Mouse (Mus musculus) spleen, adult 12 weeks (tissue): ENCODE measurements around the gene Fam168a.

Source experiments
- DNase-seq: peaks from one replicate; pipeline ENCODE4 v3.0.0; 2022; ENCODE audit warnings: low spot score

Gene Fam168a

GRCm38 (mm10) chr7:100706143-100706841 is at the start of gene Fam168a:
Gene Fam168a, plus strand, starts transcription at chr7:100706635.
- peak; percentile 75 for DNase-seq

DNA sequence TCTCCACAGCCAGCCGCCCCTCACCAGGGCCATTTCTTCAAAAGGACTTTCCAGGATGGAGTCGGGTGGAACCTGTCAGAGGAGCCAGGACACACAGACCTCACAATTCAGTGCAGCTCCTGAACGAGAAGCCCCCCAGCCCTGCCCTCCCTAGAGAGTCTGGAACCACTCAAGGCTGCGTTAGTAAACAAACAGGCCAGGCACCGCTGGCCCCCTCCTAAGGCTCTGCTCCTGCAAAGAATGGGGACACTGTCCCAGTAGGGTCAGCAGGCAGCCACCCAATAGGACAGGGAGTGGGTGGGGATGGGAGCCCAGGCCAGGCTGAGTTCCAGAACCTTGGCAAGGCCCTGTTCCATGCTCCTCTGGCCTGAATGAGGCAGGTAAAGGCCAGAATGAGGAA is 49.7 kb upstream of the Fam168a start:
- DNase-seq, result no peak

DNA sequence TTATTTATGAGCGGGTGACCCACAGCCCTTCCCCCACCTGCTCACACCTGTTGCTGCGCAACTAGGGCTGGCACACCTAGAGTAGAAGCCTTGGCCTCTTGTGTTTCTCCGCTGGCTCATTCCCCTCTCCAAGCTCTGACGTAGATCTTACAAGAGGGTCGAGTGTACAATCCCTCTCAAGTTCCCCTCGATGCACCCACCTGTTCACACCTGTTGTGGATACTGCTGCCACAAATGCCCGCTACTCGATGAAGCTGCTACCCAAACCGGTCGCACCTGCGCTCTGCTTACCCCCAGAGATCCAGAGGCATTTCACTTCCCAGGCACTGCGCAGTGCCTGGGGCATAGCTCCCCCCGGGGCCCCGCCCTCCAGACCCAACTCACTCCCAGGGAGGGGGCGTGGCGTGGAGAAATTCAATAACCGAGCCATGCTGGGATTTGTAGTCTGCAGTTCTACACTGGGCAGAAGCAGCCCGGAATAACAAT is 48.3 kb upstream of the Fam168a start:
- no peak for DNase-seq

- no peak for DNase-seq
Observed at GRCm38 (mm10) chr7:100661264-100661663, 45.2 kb upstream of the Fam168a start.

- no peak for DNase-seq
Observed at GRCm38 (mm10) chr7:100662231-100662630, 44.2 kb upstream of the Fam168a start, which contains the start of gene Plekhb1. Gene Plekhb1, minus strand, starts transcription at chr7:100662414.

DNA sequence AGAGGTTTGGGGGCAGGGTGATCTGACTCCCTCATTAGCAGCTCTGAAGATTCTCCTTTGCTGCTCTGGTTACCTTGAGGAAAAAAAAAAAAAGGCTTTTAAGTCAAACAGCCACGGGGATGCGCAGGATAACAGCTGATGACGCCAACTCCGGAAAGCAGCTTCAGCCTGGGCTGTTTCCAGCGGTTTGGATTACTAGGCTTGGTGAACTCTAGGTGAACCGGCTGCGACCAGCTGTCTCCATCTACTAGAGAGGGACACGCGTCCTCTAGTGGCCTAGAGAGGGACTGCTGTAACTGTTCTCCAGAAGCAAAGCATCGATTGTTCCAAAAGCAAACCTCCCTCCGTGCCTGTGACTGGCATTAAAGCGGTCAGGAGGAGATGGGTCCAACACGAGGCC is 43.2 kb upstream of the Fam168a start:
- peak; percentile 67 for DNase-seq

DNA sequence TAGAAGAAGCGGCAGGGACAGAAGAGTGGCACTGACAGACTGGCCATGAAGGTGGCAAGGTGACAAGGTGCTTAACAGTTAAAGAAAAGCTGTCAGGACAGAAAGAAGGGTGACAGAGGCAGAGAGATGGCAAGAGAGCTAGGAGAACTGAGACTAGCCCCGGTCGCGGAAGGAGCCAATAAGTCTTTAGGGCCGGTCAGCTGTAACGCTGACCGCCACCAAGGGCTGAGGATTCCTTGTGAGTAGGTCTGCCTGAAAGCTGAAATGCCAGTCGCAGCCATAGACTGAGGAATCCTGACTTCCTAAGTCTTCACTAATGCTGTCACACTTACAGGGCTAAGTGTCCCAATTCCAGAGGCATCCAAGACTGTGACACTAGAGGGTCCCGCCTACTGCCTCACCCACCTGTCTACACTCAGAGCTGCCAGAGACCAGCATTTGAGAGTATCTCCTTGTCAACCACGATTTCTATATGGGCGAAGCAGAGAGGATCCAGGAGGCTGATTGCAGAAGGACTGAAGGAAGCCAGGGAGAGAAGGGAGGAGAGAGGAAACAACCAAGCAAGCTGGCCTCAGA is 42.6 kb upstream of the Fam168a start:
- no peak for DNase-seq

DNA sequence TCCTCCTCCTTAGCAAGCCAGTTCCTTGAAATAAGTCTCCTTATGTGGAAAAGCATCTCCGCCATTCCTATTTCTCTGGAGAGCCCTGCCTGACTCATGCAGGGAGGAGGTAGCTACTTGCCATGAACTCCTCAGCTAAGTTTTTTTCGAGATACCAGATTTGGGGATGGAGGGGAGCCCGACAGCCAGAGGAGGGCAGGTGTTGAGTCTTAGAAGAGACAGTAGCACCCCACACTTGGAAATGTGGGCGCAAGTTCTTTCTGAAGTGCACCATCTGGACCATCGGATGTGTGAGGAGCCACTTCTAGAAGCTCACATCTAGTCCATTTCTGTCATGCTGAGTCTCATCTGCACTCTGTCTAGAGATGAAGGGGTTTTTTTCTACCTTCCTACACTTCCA is 35.8 kb upstream of the Fam168a start:
- DNase-seq, result no peak

DNA sequence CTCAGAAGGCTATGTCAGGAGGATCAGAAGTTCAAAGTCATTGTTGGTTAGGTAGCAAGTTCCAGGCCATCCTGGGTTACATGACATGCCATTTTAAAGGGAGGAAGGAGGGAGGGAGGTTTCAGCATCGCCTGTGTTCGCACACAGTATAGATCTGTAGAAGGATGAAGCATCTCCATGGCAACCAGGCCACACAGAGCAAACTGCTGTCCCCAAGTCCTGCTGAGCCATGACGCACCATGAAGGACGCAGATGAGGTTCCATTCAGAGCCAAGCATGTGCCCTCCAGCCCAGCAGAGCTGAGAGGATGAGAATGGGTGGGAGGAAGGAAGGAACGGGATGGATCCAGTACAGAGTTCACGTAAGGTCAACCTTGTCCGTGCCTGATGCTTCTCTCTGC is 33.0 kb upstream of the Fam168a start:
- no peak for DNase-seq

GRCm38 (mm10) chr7:100674941-100675340 is 31.5 kb upstream of the Fam168a start:
- no peak for DNase-seq

DNA sequence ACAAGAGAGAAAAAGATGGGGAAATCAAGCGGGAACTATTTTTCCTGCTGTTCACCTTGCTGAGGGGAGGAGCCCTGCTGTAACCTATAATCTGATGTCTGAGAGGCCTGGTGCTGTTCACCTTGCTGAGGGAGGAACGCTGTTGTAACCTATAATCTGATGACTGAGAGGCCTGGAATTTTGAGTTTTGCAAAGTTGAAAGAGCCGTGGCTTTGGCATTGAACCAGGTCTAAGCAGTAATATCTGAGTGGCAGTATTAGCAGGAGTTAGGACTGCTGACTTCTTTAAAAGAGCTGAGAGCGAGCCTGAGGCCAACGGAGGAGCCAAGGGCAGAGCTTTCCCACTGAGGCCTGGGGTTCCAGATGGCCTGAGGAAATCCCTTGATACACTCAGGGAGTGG is 28.4 kb upstream of the Fam168a start:
- DNase-seq, result no peak

GRCm38 (mm10) chr7:100678948-100679880 is 27.2 kb upstream of the Fam168a start:
- no peak for DNase-seq

GRCm38 (mm10) chr7:100681132-100681531 is 25.3 kb upstream of the Fam168a start:
- DNase-seq, result no peak

GRCm38 (mm10) chr7:100683241-100683640 is 23.2 kb upstream of the Fam168a start:
- DNase-seq, result no peak

DNA sequence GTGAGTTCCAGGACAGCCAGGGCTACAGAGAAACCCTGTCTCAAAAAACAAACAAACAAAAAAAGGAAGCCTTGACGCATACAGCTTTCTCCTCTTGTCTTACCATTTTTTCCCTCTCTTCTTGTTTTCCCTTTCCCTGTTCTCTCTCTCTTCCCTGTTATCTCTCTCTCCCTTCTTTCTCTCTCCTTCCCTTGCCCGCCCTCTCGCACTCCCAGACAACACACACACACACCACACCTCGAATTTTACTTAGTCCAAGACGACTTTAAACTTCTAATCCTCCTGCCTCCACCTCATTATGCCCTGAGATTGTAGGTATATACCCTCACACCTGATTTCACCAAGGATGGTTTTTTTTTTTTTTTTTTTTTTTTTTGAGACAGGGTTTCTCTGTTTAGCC is 22.4 kb upstream of the Fam168a start:
- DNase-seq, result no peak

DNA sequence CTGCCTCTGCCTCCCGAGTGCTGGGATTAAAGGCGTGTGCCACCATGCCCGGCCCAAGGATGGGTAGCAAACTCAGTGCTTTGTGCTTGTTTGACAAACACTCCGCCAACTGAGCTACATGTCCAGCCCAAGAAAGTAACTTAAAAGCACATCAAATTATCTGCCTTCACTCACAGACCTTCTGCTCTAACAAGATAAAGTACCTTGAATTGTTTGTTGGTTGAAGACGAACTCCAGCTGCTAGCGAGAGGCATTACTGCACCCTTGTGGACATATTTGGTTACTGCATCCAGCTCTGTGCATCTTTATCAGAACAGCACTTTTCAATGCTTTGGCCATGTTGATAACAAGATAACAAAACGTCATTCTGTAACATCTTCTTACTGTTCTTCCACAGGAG is 21.9 kb upstream of the Fam168a start:
- DNase-seq, result peak; percentile 49

DNA sequence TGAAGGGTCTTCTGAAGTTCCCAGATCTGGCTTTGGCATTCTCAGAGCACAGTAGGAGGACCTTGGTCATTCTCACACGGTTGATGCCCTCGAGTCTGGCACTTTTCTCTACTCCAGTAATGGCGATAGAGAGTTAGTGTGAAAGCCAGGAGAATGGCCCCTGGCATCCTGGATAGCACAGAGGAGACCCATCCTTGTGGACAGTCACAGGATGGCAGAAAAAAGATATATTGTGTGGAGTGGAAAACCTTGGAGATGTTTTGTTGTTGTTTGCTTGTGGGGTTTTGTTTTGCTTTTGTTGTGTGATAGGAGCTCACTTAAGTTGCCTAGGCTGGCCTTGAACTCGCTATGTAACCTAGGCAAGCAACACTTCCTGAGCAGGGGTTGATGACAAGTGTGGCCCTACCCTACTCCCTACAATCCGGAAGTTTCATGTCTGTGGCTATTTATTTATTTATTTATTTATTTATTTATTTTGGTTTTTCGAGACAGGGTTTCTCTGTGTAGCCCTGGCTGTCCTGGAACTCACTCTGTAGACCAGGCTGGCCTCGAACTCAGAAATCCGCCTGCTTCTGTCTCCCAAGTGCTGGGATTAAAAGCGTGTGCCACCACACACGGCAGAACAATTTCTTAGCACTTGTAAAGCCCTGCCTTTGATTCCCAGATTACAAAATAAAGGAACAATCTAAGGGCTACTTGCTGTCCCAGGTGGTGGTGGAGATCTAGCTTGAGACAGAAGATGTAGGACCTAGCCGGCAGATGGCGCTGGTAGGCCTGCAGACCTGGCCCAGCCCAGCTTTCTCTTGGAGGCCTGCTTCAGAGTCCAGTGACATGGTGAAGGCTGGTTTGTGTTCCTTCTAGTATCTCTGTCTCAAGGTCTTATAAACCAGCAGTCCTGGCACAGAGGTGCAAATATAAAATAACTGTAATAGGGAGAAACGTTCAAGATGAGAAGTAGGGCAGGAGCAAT is 21.1 kb upstream of the Fam168a start:
- peak; percentile 72 for DNase-seq

DNA sequence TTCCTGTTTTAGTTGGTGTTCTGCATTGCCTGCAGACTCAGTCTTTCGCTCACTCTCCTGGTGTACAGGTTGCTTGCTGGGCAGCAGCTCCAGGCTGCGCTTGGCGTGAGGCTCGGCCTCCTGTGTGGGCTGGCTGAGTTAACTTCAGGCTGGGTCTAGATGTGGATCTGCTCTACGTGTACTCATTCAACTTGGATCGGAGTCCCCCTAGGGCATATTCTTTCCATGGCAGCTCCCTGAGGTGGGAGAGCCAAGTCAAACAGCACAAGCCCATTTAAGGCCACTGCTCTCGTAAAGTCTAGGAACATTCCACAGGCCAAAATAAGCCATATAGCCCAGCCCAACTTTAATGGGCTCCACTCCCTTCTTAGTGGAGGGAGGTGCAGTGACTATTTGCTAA is 18.0 kb upstream of the Fam168a start:
- no peak for DNase-seq

- DNase-seq, result no peak
Observed at GRCm38 (mm10) chr7:100693199-100693598, 13.2 kb upstream of the Fam168a start.

DNA sequence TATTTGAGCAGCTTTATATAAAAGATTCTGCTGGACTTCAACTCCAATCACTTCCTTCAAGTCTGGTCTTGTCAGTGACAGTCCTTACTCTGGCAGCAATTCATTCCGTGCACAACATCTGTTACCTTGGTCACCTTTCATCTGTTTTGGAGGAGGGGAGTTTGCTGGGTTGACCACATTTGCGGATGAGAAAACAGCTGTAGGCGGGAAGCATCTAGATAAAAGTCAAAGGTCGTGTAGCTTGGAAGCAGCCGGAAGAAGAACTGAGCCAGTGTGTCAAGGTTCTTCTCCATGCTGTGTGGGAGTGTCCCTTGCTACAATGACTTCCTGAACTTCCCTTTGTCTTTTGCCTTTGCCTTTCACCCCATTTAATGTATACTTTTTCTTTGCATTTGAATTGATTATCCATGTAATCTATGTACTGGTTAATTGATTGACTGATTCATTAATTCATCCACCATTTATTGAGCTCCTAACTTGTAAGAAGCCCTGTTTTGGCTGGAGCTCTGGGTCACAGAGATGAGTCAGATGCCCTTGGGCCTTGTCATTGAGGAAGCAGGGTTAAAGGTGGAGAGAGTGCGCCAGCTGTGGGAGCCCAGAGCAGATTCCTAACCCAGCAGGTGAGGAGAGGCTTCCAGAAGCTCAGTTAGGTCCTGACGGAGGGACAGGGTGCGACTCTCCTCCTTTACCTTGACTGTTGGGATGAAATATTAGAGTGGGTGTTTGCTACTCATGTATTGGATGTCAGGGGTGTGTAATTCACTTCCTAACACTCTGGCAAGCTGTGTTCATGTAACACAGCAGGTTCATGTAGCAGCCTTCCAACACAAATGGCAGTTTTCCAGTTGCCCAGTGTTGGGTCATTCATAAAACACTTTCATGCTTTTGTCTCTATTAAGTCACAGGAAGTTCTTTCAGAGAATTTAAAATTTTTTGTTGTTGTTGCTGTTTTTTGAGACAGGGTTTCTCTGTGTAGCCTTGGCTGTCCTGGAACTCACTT is 6.4 kb upstream of the Fam168a start:
- DNase-seq, result no peak
